Mouse (Mus musculus): ENCODE measurements around the gene Psen2.

Gene Psen2

GRCm38 (mm10) chr1:180279648-180280047, 16.4 kb upstream of the Psen2 start:
- in situ Hi-C loops (cut with MboI, MseI), result loop anchor here in 1 of 2 experiments (10.0 kb wide), 1 partner anchor 285 kb away; the partner anchor contains the start of gene Parp1

DNA sequence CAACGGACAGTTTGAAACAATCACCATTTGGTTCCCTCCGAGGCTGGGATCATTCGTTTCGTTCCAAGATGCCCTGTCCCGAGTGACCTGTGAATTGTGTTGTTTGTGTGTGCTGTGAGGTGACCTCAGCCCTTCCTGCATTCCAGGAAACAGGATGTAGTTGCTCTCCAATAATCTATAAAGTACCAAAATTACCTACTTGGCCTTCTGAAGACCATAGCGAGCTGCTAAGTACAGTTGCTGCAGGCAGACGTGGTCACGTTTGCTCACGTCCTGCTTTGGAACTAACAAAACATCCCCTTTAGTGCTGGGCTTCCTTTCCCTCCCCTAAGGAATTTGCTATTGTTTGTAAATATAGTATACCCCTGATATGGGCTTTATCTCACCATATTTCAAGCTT, 14.3 kb upstream of the Psen2 start:
- in situ Hi-C loops (cut with MboI, MseI), result loop anchor here in 1 of 2 experiments (10.0 kb wide), 1 partner anchor 287 kb away; the partner anchor contains the start of gene Parp1

DNA sequence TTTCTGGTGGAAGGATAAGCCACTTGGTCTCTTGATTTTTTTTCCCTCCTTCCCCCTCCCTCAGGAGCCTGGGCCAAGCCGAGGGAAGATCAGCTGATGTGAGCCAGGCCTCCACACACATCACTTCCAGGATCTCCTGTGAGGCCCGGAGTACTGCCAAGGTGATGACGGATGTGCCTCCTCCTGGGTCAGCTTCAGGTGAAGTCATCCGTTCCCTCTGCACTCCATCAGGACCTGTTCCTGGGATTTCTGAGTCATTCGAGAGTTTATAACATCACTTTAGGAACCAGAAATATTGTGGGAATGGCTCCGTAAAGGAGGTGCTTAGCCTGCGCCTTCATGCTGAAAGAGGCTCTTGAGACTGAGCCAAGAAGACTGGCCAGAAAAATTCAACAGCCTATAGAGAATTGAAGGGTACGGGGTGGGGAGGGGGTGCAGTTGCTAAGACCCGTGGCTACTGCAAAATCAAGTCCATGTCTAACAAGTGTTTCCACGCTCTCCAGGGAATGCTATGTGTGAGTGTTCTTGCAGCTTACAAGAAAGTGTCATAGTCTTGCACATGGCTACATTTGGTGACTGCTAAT, 11.6 kb upstream of the Psen2 start:
- in situ Hi-C loops (cut with MboI, MseI), result loop anchor here (5.0 to 10.0 kb wide), 2 partner anchors 132 to 290 kb away; partner anchors contain the start of gene Parp1 (in 1 of the 2)

GRCm38 (mm10) chr1:180269033-180269432, 5.8 kb upstream of the Psen2 start:
- in situ Hi-C loops (cut with MboI, MseI), result no loop called here

DNA sequence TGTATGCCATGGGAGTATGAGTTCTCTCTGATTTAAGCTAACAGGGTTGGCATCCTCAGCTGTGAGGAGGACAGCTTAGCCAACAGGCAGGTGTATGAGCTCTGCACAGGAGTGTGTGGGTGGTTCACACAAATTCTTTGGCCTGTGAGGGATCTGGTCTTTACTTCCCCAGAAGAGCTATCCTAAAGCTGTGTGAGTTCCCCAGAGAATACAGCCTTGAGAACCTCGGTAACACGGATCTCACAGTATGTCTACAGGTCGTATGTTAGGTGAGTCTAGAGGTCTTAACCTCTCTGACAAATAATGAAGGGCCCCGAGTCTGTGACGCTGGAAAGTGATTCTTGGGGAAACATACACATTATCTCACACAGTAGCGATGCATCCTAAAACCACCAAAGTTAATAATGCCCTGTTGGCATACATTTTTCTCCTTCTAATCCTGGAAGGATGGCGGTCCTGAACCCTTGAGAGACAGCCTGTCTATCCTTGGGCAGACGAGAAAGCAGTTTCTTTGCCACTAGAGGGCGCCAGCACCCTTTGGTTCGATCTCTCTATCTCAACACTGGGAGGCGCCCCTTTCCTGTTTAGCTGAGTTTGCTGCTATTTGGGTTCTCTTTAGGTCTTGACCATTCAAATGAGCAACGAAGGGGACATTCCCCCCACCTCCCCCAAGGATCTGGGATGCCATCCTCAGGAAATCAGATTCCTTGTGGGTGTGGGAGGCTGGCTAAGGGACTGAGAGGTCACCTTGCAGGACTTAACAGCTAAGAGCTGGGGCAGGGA, 5.2 kb upstream of the Psen2 start:
- in situ Hi-C loops (cut with MboI, MseI), result no loop called here

- in situ Hi-C loops (cut with MboI, MseI), result no loop called here
These were observed 3.9 kb upstream of the Psen2 start for GRCm38 (mm10) chr1:180267151-180267550.

DNA sequence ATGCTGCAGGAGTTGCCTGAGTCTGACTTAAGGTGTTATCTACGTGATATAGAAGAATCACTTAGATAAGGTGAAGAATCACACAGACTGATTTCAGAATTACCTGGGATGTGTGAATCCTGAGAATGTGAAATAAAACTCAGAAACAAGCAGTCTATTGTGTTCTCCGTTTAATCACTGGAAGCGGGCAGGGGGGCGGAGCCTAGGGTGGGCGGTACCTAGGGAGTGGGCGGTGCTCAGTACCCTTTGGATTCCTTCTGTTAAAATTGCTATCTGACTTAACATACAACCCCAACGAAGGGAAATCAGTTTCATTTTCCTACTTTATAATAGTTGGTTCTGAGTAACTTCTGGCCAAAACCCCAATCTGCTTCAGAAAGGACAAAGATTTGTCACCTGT, 2.2 kb upstream of the Psen2 start:
- in situ Hi-C loops (cut with MboI, MseI), result no loop called here

GRCm38 (mm10) chr1:180264851-180265250, 1.6 kb upstream of the Psen2 start:
- in situ Hi-C loops (cut with MboI, MseI), result no loop called here

DNA sequence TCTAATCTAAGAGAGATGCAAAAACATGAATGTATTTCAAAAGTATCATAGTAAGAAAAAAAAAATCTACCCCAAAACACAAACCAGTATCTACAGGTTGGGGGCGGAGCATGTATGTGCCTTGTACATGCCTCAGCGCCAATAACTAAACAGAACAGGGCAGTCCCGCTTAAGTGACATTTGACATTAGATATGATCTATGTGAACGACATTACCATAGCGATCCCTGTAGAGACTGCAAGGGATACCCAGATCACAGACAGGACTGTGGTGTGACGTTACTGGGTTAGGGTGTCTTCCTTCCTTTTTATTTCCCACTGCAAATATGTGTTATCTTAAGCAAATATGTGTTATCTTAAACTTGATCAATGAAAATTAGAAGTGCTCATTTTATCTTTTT, 1.2 kb upstream of the Psen2 start:
- in situ Hi-C loops (cut with MboI, MseI), result no loop called here

DNA sequence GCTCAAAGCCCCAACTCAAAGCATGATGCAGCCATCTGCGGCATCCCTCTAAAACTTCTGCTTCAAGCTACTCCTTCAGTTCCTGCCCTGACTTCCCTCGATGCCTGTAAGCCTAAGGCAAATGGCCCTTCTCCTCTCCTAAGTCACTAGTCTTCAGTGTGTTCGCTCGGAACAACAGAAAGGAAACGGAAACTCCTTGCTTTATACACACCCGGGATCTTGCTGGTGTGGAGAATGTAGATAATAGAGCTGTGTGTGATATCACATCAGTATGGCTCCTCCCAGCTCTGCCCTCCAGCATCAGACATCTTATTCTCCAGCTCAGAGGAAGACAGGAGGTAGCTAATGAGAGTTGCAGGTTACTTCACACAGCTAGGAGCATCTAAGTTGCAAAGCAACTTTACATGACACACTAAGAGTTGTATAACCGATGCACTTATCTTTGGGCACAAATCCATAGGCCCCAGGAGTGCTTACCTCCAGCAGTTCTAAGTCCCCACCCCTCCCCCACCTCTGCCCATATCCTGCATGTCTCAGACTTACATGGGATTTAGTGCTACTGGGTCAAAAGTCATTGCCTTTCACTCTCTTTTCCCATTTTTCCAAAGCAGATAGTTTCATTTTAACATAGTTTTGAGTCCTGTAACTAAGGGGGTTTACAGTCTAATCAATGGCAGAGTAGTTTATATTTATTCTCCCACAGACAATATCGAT, 1.2 kb downstream of the Psen2 start:
- in situ Hi-C loops (cut with MboI, MseI), result no loop called here

DNA sequence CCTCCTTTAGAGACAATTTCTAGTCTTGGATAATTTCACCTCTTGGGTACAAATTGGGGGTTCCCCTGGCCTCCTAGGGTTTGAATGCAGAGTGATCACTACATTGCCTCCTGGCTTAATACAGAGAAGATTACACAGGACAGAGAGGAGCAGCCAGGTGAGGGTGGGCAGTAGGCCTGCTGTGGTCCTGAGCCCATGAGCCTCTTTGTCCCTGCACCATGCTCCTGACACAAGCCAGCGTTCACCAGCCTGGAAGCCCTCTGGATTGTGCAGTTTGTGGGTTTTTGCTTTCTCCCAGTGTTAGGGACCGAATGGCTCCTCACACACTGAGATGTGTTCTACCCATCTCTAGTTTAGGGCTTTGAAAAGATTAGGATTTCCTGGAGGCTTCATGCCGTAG, 1.8 kb downstream of the Psen2 start:
- in situ Hi-C loops (cut with MboI, MseI), result no loop called here

GRCm38 (mm10) chr1:180260886-180261285, 2.4 kb downstream of the Psen2 start:
- in situ Hi-C loops (cut with MboI, MseI), result no loop called here

DNA sequence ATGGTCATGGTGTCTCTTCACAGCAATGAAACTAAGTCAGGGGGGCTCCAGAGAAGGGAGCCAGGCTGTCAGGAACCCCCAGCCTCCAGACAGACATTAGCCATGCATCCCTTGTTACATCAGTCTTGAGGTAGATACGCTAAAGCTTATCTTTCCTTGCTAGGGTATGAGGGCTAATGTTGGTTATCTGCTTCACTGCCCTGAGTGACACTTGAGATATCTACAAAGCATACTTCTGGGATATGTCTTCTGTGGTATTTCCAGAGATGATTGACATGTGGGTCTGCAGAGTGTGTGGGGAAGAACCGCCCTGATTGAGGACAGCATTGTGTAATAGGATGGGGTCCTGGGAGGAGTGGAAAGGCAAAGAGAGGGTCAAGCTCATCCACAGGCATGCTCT, 3.5 kb downstream of the Psen2 start:
- in situ Hi-C loops (cut with MboI, MseI), result no loop called here

- in situ Hi-C loops (cut with MboI, MseI), result no loop called here
These were observed 5.8 kb downstream of the Psen2 start for GRCm38 (mm10) chr1:180257446-180257845.

GRCm38 (mm10) chr1:180256866-180257265, 6.4 kb downstream of the Psen2 start:
- in situ Hi-C loops (cut with MboI, MseI), result no loop called here

GRCm38 (mm10) chr1:180256138-180256674, 7.0 kb downstream of the Psen2 start:
- in situ Hi-C loops (cut with MboI, MseI), result no loop called here

GRCm38 (mm10) chr1:180255294-180256117, 7.7 kb downstream of the Psen2 start:
- in situ Hi-C loops (cut with MboI, MseI), result no loop called here

DNA sequence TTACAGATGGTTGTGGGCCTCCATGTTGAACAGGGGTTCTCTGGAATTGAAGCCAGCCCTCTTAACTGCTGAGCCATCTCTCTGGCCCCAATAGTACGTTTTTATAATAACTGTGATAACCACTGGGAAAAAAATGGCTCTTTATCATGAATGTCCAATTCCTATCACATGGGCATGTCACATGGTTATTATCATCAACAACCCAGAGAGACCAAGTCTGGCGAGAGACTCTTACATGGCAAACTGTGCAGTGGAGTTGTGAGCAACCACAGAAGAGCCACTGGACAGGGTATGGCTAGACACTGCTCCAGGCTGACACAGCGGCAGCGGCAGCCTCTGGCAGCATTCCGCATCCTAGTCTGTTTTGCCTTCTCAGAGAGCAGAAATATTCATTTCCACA, 8.9 kb downstream of the Psen2 start:
- in situ Hi-C loops (cut with MboI, MseI), result no loop called here

- in situ Hi-C loops (cut with MboI, MseI), result no loop called here
These were observed 10.5 kb downstream of the Psen2 start for GRCm38 (mm10) chr1:180252656-180253190.

- in situ Hi-C loops (cut with MboI, MseI), result no loop called here
These were observed 11.8 kb downstream of the Psen2 start for GRCm38 (mm10) chr1:180251176-180252048.

Data from T-helper 17 cell (primary cell).